Mouse (Mus musculus) spleen, postnatal 4 days (tissue): Measurements from ENCODE around the gene Khdrbs1.
"Not testable (repeated sequence)": the region's sequence is repeated elsewhere in the genome, so short reads cannot be mapped to it uniquely, and the experiment has no call there.

Experiments used
- DNase-seq, 2 experiments: peaks; one replicate each; pipeline ENCODE4 v3.0.0; 2022; ENCODE audit warnings: low spot score in 2 of 2

Gene Khdrbs1

DNA sequence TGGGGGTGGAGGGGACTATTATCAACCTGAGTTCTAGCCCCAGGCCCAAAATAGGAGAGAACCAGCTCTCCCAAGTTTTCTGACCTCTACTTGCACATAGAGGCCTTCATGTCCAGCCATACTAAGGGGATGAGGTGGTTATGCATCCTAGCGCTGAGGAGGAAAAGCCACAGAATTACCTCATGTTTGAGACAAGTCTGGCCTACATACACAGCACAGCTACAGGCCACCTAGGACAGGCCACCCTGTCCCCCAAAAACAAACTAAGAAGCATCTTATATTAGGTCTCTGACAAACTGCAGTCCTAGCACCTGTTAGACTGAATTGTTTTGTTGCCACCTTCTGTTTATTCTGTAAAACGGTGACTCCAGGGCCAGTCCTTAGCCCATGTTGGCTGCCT lies 1.4 kb upstream of the Khdrbs1 start:
- DNase-seq = no peak

GRCm38 (mm10) chr4:129743010-129743390 lies 897 bp upstream of the Khdrbs1 start:
- DNase-seq = no peak

- DNase-seq = no peak
Observed at GRCm38 (mm10) chr4:129741974-129742231, 200 bp downstream of the Khdrbs1 start.

DNA sequence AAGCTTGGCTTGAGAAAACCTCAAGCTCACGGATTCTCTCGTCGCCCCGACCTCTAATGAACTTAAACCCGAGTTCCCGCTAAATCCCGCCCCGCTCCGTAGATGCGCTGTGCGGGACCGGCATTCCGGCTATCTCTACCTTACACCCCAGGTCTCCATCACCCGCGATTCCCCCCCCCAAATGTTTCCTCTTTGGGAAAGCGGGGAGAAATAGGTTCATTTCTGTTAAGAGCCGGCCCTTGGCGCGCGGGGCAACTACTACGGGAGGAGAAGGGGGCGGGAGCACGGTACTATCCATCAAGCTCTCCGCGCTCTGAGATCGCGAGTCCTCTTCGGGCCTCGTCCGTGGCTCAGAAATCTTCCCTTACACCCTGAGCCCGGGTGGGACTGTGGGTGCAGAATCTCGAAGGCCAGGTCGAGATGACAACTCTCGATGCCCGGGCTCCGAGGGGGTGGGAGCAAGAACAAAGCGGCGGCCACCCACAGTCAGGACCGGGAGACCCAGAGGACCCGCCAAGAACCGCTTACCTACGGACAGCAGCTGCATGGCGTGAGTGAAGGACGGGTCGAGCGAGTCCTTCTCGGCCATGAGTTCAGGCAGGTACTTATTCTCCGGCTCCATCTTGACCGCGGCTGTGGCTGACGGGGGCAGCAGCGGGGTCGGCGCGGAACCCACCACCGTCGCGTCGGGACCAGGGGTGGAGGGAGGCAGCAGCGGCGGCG lies 691 bp downstream of the Khdrbs1 start:
- peak; percentile 53 to 79 for DNase-seq

DNA sequence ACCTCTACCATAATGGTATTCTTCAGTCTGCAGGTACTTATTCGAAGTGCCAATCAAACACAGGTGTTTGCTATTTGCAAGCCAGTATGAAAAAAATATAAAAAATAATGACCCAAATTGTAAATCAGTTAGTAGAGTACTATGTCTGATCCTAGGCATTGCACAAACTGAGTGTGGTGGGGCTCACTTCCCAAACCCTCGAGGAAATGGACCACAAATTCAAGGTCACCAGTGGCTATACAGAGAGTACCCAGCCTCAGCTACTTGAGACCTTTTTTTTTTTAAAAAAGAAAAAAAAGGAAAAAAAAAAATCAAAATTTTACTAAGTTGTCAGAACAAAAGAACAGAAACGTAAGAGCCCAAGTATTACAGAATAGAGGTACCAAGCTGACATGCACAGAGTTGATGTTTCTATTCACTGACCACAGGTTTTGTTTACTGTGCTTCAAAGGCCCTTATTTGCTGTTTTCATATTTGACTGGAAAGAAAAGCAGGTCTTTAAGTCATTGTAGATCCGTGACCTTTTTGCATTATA lies 2.9 kb downstream of the Khdrbs1 start:
- no peak for DNase-seq

DNA sequence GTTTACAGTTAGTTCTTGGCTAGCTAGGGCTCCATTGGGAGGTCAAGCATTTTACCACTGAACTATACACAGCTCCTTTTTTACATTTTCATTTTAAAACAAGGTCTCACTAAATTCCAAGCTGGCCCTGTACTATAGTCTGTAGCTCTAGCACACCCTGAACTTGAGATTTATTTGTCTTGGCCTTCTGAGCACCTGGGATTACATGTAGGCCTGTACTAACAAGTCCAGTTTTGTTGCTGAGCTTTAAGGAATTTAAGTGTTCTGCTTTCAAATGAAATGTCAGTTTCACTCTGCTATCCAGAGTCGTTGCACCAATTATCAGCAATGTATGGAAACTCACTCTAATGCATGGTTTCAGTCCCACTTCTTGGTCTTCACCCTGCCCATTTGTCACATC lies 5.9 kb downstream of the Khdrbs1 start:
- DNase-seq = no peak

- DNase-seq = not testable (repeated sequence)
Observed at GRCm38 (mm10) chr4:129735485-129735884, 6.6 kb downstream of the Khdrbs1 start.

DNA sequence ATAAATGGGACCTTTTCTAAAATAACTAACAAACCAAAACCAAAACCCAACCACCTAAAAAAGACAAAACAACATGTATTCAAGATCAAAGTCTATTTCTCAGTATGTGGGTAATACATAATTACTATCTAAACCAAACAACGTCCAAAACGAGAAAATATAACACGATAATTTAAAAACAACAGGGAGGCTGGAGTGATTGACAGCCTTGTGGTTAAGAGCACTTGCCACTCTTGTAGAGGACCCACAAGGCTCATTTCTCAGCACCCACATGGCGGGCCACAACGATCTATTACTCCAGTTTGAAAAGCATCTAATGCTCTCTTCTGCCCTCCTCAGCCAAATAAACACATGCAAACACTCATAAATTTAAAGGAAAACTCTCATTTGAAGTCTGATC lies 10.7 kb downstream of the Khdrbs1 start:
- no peak for DNase-seq

GRCm38 (mm10) chr4:129716310-129716709 lies 25.8 kb downstream of the Khdrbs1 start:
- DNase-seq = no peak

- DNase-seq = no peak
Observed at GRCm38 (mm10) chr4:129709486-129710129, 32.5 kb downstream of the Khdrbs1 start.

GRCm38 (mm10) chr4:129706750-129707149 lies 35.4 kb downstream of the Khdrbs1 start:
- DNase-seq = no peak

- DNase-seq = no peak
Observed at GRCm38 (mm10) chr4:129702454-129702853, 39.6 kb downstream of the Khdrbs1 start.

GRCm38 (mm10) chr4:129701503-129702377 lies 40.4 kb downstream of the Khdrbs1 start:
- DNase-seq = peak; percentile 85 to 94

DNA sequence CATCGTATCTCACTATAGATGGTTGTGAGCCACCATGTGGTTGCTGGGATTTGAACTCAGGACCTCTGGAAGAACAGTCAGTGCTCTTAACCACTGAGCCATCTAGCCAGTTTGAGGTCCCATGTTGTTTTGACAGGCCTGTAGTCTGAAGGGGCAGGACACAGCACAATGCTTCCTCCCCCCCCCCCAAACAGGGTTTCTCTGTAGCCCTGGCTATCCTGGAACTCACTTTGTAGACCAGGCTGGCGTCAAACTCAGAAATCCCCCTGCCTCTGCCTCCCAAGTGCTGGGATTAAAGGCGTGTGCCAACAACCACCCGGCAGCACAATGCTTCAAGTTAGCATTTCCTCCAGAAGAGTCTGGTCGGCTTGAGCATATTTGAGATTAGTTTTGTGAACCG lies 41.4 kb downstream of the Khdrbs1 start:
- not testable (repeated sequence) for DNase-seq

DNA sequence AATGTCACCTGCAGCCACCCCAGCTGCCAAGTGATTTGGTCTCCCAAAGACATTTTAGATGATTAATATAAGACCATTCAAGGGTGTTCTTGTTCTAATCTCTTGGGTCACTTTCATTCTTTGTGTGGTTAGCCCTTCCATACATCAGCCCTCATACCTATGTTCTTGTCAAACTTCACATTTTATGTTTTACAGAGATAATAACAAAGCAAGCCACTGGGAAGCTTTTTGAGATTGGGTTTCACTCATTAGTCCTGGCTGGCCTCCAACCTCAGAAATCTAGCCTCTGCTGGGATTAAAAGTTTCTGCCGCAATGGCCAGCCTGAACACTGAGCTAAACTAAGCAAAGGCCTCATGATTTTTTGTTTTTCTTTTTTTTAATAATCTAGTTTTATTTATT lies 41.9 kb downstream of the Khdrbs1 start:
- no peak for DNase-seq

DNA sequence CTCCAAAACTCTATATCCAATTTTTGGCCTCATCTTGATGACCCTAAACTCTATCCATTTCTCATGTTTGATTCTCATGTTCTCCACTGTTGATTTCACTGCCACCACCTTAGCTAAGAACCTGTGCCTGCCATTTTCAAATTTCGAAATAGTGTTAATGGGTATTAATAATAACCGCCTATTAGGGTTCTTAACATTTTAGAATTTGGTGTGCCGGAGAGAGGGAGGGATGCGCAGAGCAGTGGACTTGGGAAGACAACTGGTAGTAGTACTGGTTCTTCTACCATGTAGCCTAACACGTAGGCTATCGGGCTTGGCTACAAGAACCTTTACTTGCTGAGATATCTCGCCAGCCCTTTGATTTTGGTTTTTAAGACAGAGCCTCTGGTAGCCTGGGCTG lies 44.9 kb downstream of the Khdrbs1 start:
- no peak for DNase-seq

DNA sequence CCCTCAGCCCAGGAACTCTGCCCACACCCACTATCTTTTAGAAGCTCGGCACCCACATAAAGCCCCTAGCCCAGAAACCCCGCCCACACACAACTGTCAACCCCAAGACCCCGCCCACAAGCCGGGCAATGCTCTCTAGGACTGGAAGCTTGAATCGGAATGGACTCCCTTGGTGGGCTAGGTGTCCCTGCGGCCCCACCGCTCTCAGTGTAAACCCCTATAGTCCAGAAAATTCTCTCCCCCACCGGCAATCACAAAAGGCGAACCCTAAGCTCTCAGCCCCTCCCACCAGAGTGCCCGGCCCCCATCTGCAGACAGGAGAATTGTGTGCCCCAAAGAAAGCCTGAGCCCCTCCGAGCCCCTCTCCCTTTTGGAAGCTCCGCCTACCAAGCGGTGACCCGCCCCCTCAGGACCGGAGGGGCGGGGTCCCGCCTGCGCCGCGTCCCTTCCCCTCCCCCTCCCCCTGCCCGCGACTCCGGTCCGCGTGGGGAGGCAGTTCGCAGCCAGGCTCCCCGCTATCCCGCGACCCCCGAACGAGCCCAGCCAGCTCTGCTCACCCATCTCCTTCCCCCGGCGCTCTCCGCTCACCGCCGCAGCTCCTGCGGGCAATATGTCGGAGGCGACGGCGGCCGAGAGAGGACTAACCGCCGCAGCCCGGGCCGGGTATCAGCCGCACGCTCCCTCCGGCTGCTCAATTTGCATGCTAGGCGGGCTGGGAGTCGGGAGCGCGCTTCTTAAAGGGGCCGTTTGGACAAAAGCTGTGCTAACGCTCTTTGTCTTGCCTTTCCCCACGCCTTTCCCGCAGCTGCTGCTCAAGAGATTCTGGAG lies 45.7 kb downstream of the Khdrbs1 start, which contains the start of gene Tmem39b:
Gene Tmem39b (minus strand): TSS at position 681 of the 828 bp plus-strand sequence.
- DNase-seq = peak; percentile 87 to 93

GRCm38 (mm10) chr4:129695815-129696157 lies 46.3 kb downstream of the Khdrbs1 start:
- no peak for DNase-seq

- no peak for DNase-seq
Observed at GRCm38 (mm10) chr4:129684531-129684930, 57.6 kb downstream of the Khdrbs1 start.

DNA sequence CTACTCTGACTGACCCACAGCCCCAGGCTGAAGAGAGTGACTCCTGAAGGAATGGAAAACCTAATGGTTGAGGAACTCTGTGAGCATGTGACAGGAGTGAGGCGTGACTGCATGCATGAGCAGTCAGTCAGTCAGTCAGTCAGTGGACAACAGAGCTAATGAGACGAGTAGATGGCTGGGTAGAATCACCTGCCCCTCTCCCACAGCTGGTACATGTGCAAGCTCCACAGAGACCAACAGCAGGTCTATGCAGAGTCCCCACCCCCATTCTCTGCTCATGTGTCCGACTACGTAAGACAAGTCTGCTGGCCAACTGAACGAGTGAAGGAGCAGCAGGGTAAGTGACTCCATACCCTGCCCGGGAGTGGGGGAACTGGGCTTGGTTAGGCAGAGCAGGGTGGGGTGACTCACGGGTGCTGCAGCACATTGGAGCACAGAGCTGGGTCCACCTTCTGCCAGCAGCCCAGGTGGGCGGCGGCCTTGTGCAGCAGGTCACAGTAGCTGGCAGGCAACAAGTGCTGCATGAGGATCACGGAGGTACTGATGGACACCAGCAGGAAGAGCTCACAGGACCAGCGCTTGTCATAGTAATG lies 58.1 kb downstream of the Khdrbs1 start:
- no peak for DNase-seq

GRCm38 (mm10) chr4:129681837-129682236 lies 60.3 kb downstream of the Khdrbs1 start:
- DNase-seq = no peak
